Mouse (Mus musculus) lung, postnatal 0 days (tissue): ENCODE data around the gene BC107364. TPM values are rescaled to one million over a fixed set of nuclear protein-coding genes. Genes with fewer than 3 reads are reported as not detected.
"Not testable (repeated sequence)": the region's sequence is repeated elsewhere in the genome, so short reads cannot be mapped to it uniquely, and the experiment has no call there.

ENCODE experiments used
- ATAC-seq: fragments of 200-750 bp; cut with Nextera tagmentation; 2 replicates; pipeline ENCODE4 v1.8.0; 2017; ENCODE audit warnings: moderate library complexity
- DNase-seq: peaks from one replicate; pipeline ENCODE4 v3.0.0-alpha.2; 2016; ENCODE audit warnings: low spot score
- H3K27ac ChIP-seq: fragments of 300-500 bp; sonication (generic); 2 replicates; pipeline ENCODE4 v1.5.1; 2014; ENCODE audit warnings: antibody characterized with exemption, mild to moderate bottlenecking, low read length, mixed read lengths
- H3K27me3 ChIP-seq: fragments of 300-500 bp; sonication (generic); replicated peaks from 2 replicates; pipeline ENCODE4 v1.6.1; 2014; ENCODE audit warnings: low read length, mixed read lengths; ENCODE audit not compliant: insufficient read depth
- H3K36me3 ChIP-seq: fragments of 300-500 bp; sonication (generic); 2 replicates; pipeline ENCODE4 v1.6.1; 2014; ENCODE audit warnings: low read length, mixed read lengths; ENCODE audit not compliant: insufficient read depth
- H3K4me1 ChIP-seq: fragments of 300-500 bp; sonication (generic); 2 replicates; pipeline ENCODE4 v1.6.1; 2014; ENCODE audit warnings: antibody characterized with exemption, low read depth, low read length, mixed read lengths; ENCODE audit not compliant: insufficient read depth
- H3K4me2 ChIP-seq: fragments of 300-500 bp; sonication (generic); replicated peaks from 2 replicates; pipeline ENCODE4 v1.6.1; 2014; ENCODE audit warnings: low read depth, mild to moderate bottlenecking, low read length, moderate library complexity, mixed read lengths
- H3K4me3 ChIP-seq: fragments of 300-500 bp; sonication (generic); 2 replicates; pipeline ENCODE4 v1.5.1; 2014; ENCODE audit warnings: low read depth, low read length
- H3K9ac ChIP-seq: fragments of 300-500 bp; sonication (generic); replicated peaks from 2 replicates; pipeline ENCODE4 v1.6.1; 2014; ENCODE audit warnings: low read depth, mild to moderate bottlenecking
- H3K9me3 ChIP-seq: fragments of 300-500 bp; sonication (generic); 2 replicates; pipeline ENCODE4 v1.6.1; 2016; ENCODE audit warnings: low read length, mixed read lengths
- CTCF ChIP-seq: IDR thresholded peaks from 2 replicates; pipeline ENCODE4 v1.5.1; 2016; ENCODE audit warnings: antibody characterized with exemption, mild to moderate bottlenecking
- EP300 ChIP-seq: IDR thresholded peaks from 2 replicates; pipeline ENCODE4 v1.6.1; 2016; ENCODE audit warnings: antibody characterized with exemption, mild to moderate bottlenecking, control low read depth
- WGBS: fragments of 180-500 bp; shearing (Covaris S2); extraction: QIAGEN DNeasy Blood & Tissue Kit; methylation state at CpG from one replicate; pipeline ENCODE4 v1.1.7; 2014; 5-methylcytosine and 5-hydroxymethylcytosine counted together
- polyA plus RNA-seq: library from polyadenylated mRNA; unstranded; fragments of >200 nt; fragmentation: Nextera tagmentation; extraction: Ambion mirVana; gene quantifications from 2 replicates; pipeline ENCODE4 v1.2.1, GENCODE M21; 2015

The BC107364 gene
- polyA plus RNA-seq, 1 experiment from 2014 or later: 0.12 TPM

DNA sequence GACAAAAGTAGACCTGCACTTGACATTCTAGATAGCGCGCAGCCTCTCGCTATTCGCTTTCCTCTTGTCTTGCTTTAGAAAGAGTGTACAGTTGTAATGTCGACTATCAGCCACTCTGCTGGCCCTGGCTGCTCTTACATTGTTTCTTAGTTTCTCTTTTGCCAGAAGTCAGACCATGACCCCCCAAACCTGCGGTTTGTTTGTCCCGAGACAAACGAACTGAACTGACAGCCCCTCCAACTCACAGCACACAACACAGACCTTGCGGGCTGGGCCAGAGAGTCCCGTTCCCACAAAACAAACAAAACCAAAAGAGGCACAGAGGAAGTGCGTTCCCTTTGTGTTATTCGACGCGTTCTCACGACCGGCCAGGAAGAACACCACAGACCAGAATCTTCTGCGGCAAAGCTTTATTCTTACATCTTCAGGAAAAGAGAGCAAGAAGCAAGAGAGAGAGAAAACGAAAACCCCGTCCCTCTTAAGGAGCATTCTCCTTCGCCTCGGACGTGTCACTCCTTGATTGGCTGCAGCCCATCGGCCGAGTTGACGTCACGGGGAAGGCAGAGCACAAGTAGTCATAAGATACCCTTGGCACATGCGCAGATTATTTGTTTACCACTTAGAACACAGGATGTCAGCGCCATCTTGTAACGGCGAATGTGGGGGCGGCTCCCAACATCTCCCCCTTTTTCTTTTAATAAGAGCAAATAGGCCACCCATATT is 37.0 kb upstream of the BC107364 start:
- H3K4me2 ChIP-seq, H3K27me3 ChIP-seq, H3K4me3 ChIP-seq, H3K4me1 ChIP-seq, H3K9me3 ChIP-seq, H3K36me3 ChIP-seq, H3K9ac ChIP-seq, DNase-seq: not testable (repeated sequence)
- ATAC-seq: peak; percentile 56
- WGBS: 0% methylated on average over 8 of the region's 31 CpGs
- H3K27ac ChIP-seq: peak overlapping the region; percentile 64; the same call in 1 of the 2 replicates

DNA sequence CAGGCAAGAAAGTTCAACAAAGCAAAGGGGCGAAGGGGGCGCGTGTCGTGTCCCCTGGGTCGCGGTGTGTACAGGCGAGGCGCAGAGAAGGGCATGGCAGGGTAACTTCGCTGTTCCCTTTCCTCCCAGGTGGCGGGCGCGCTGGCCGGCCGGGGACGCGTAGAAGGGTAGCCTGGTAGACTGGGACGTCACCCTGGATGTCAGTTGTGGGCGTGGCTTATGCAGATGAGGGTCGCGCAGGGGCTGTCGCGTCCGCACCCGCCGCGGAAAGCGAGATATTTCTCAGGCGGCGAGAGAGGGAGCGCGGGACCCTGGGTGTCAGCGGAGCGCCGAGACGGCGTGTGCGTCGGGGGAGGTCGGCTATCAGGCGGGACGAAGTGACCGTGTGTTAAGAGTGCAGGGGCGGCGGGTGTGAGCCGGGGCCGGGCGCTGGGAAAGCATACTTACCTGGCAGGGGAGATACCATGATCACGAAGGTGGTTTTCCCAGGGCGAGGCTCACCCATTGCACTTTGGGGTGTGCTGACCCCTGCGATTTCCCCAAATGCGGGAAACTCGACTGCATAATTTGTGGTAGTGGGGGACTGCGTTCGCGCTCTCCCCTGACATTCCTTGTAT is 36.3 kb upstream of the BC107364 start:
- H3K27me3 ChIP-seq, H3K9me3 ChIP-seq, H3K4me1 ChIP-seq, DNase-seq, H3K36me3 ChIP-seq: not testable (repeated sequence)
- Histone ChIP-seq H3K4me3 (peak overlapping the region; percentile 29), H3K4me2 (peak overlapping the region; percentile 58), H3K9ac (0 out of 2 replicates have a peak overlapping the region, but pooled peaks have one; percentile 32), H3K27ac (peak overlapping the region; percentile 90)
- no CpG with 5 or more reads among the region's 55 CpGs for WGBS
- ATAC-seq: peak; percentile 82

DNA sequence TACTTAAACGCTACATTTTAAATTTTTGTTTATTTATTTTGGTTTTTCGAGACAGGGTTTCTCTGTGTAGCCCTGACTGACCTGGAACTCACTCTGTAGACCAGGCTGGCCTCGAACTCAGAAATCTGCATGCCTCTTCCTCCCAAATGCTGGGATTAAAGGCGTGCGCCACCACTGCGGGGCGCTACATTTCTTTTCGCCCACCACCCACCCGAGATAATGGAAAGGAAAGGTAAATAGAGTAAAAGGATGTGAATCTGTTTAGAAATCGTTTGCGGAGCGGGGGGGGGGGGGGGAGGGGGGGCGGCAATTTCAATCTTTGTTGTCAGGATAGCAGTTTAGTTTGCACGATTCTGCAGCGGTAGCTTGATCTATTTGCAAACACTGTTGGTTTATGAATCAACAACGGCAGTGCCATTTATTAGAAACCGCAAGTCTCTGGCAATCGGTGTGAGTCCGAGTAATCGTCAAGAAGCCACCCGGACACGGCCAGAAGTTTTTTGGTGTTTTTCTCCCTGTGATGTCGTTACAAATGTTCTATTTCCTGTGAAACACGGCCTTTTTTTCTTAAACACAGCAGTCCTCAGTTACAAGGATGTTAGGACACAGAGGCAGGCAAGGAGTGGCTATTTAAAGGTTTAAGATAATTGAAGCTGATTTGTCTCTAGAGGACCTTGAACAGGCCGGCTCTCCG is 35.6 kb upstream of the BC107364 start:
- Histone ChIP-seq H3K27ac (peak overlapping the region; percentile 90), H3K4me3 (peak overlapping the region; percentile 29), H3K9me3 (no peaks in the 10 kb centered on the region), H3K9ac (0 out of 2 replicates have a peak overlapping the region, but pooled peaks have one; percentile 32), H3K4me2 (peak overlapping the region; percentile 58), H3K36me3 (no peaks in the 10 kb centered on the region), H3K4me1 (no peaks in the 10 kb centered on the region), H3K27me3 (no peaks in the 10 kb centered on the region)
- ATAC-seq: peak; percentile 4; the same call in 1 of the 2 replicates
- TF ChIP-seq EP300 (no peak), CTCF (peak; percentile 56)
- DNase-seq: peak; percentile 63
- 4% methylated on average over 25 of the region's 26 CpGs for WGBS

GRCm38 (mm10) chr3:96486828-96487559 is 34.9 kb upstream of the BC107364 start:
- H3K27ac ChIP-seq: not testable (repeated sequence)
- 8% methylated on average over 5 of the region's 38 CpGs for WGBS

GRCm38 (mm10) chr3:96486064-96486827 is 34.1 kb upstream of the BC107364 start:
- not testable (repeated sequence) for H3K9me3 ChIP-seq, DNase-seq, H3K4me3 ChIP-seq, H3K36me3 ChIP-seq, H3K9ac ChIP-seq, H3K27me3 ChIP-seq, H3K4me2 ChIP-seq, H3K27ac ChIP-seq, H3K4me1 ChIP-seq
- WGBS: 0% methylated on average over 3 of the region's 34 CpGs
- ATAC-seq: peak; percentile 34

More at GRCm38 (mm10) chr3:96486828-96487559, 34.9 kb upstream of the BC107364 start:
- not testable (repeated sequence) for H3K9ac ChIP-seq, H3K27me3 ChIP-seq, H3K36me3 ChIP-seq, H3K9me3 ChIP-seq, H3K4me1 ChIP-seq, DNase-seq
- peak; percentile 77 for ATAC-seq
- H3K4me3 ChIP-seq: peak overlapping the region; percentile 29
- H3K4me2 ChIP-seq: peak overlapping the region; percentile 58
